Mouse (Mus musculus) heart, embryonic 14.5 days (tissue): ENCODE measurements at regions not wholly inside any gene's neighbourhood (a gene's known extent, or its start where the extent isn't known, plus 50 kb on each side); places are given as distances from the start of the nearest gene placed in this dataset.

ENCODE experiments used
- ATAC-seq: fragments of 200-750 bp; cut with Nextera tagmentation; 2 replicates; pipeline ENCODE4 v1.8.0; 2017; ENCODE audit warnings: low read depth, moderate TSS enrichment; ENCODE audit not compliant: insufficient number of reproducible peaks, insufficient read depth, low FRiP score
- H3K27ac ChIP-seq, 2 experiments: fragments of 200-500 bp in 1 of 2; fragments of 300-500 bp in 1 of 2; sonication (generic) in 1 of 2; replicated peaks in 1 of 2; 2 replicates each; pipeline ENCODE4 v1.5.1; 2012 to 2014; ENCODE audit warnings: low read depth in 2 of 2, low read length in 2 of 2, control low read depth in 1 of 2, mild to moderate bottlenecking in 1 of 2, mixed read lengths in 1 of 2; ENCODE audit not compliant: control insufficient read depth in 1 of 2, insufficient read depth in 1 of 2
- H3K27me3 ChIP-seq: fragments of 300-500 bp; sonication (generic); 2 replicates; pipeline ENCODE4 v1.6.1; 2014; ENCODE audit warnings: mild to moderate bottlenecking, low read length, control low read depth; ENCODE audit not compliant: control insufficient read depth, insufficient read depth
- H3K36me3 ChIP-seq: fragments of 300-500 bp; sonication (generic); 2 replicates; pipeline ENCODE4 v1.6.1; 2014; ENCODE audit warnings: mild to moderate bottlenecking, control low read depth, low read length, mixed read lengths; ENCODE audit not compliant: control insufficient read depth, insufficient read depth
- H3K4me1 ChIP-seq, 2 experiments: fragments of 200-500 bp in 1 of 2; fragments of 300-500 bp in 1 of 2; sonication (generic) in 1 of 2; 2 replicates each; pipeline ENCODE4 v1.6.1; 2012 to 2014; ENCODE audit warnings: low read length in 2 of 2, control low read depth in 1 of 2, mixed read lengths in 1 of 2; ENCODE audit not compliant: control insufficient read depth in 2 of 2, insufficient read depth in 2 of 2
- H3K4me2 ChIP-seq: fragments of 300-500 bp; sonication (generic); 2 replicates; pipeline ENCODE4 v1.6.1; 2014; ENCODE audit warnings: mild to moderate bottlenecking, low read length
- H3K4me3 ChIP-seq, 2 experiments: fragments of 200-500 bp in 1 of 2; fragments of 300-500 bp in 1 of 2; sonication (generic) in 1 of 2; 2 replicates each; pipeline ENCODE4 v1.5.1; 2012 to 2014; ENCODE audit warnings: low read length in 2 of 2, mild to moderate bottlenecking in 2 of 2, control low read depth in 1 of 2, low read depth in 1 of 2, moderate library complexity in 1 of 2; ENCODE audit not compliant: control insufficient read depth in 1 of 2, insufficient read depth in 1 of 2
- H3K9ac ChIP-seq: fragments of 300-500 bp; sonication (generic); 2 replicates; pipeline ENCODE4 v1.6.1; 2014; ENCODE audit warnings: mild to moderate bottlenecking, low read length
- H3K9me3 ChIP-seq: fragments of 300-500 bp; sonication (generic); 2 replicates; pipeline ENCODE4 v1.6.1; 2016; ENCODE audit warnings: low read length, control low read depth; ENCODE audit not compliant: control insufficient read depth
- WGBS: fragments of 180-500 bp; shearing (Covaris S2); extraction: QIAGEN DNeasy Blood & Tissue Kit; methylation state at CpG from one replicate; pipeline ENCODE4 v1.1.7; 2014; 5-methylcytosine and 5-hydroxymethylcytosine counted together

DNA sequence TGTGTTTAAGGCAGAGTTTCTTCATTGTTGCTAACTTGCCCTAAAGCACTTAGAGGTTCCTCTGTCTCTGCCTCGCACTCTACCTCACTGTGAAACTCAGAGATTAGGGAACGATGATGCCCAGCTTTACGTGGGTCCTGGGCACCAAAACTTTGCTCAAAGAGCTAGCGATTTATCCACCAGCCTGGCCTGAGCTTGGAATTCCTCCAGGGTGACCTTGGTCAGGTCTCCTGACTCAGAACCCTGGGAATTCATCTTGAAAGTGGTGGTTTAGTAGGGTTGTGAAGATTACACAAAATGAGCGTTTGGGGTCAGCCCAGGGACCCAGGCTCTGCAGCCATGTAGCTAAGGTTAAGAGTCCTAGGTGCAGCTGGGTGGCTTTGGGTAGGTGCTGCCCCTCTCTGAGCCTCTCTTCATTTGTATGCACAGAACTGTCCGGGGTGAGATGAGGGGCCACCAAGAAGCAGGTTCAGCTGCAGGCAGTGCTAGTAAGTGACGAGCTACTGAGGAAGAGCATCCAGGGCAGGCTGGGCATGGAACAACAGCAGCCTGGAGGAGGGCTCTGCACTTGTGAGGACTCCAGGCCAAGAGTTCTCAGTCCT is 62.4 kb upstream of the Trp53i11 start:
- Histone ChIP-seq H3K9me3 (no peaks in the 10 kb centered on the region), H3K27ac (no peak overlapping the region), H3K36me3 (no peaks in the 10 kb centered on the region), H3K27me3 (no peaks in the 10 kb centered on the region), H3K9ac (no peak overlapping the region), H3K4me2 (no peak overlapping the region), H3K4me1 (peaks cover 8 to 9% of the 10 kb centered on the region in 2 experiments; a peak in 3 of 4 replicates), H3K4me3 (no peak overlapping the region)
- no peak for ATAC-seq
- WGBS, result 85% methylated on average over 7 of the region's 7 CpGs

GRCm38 (mm10) chr2:93123829-93124228 is 63.5 kb upstream of the Trp53i11 start:
- Histone ChIP-seq H3K27ac (no peak overlapping the region), H3K27me3 (no peaks in the 10 kb centered on the region), H3K4me3 (no peak overlapping the region), H3K4me2 (no peak overlapping the region), H3K36me3 (no peaks in the 10 kb centered on the region), H3K9me3 (no peaks in the 10 kb centered on the region), H3K9ac (no peak overlapping the region), H3K4me1 (peaks cover 8 to 9% of the 10 kb centered on the region in 2 experiments; a peak in 3 of 4 replicates)
- 82% methylated on average over 11 of the region's 11 CpGs for WGBS
- no peak for ATAC-seq

GRCm38 (mm10) chr2:93120386-93120785 is 67.0 kb upstream of the Trp53i11 start:
- H3K27ac ChIP-seq, result no peak overlapping the region
- ATAC-seq, result no peak
- no peak overlapping the region for H3K4me2 ChIP-seq
- no peak overlapping the region for H3K9ac ChIP-seq
- 66% methylated on average over 13 of the region's 13 CpGs for WGBS
- no peaks in the 10 kb centered on the region for H3K36me3 ChIP-seq
- H3K4me3 ChIP-seq, result no peak overlapping the region
- no peaks in the 10 kb centered on the region for H3K27me3 ChIP-seq
- H3K4me1 ChIP-seq, result no peaks in the 10 kb centered on the region
- no peaks in the 10 kb centered on the region for H3K9me3 ChIP-seq

DNA sequence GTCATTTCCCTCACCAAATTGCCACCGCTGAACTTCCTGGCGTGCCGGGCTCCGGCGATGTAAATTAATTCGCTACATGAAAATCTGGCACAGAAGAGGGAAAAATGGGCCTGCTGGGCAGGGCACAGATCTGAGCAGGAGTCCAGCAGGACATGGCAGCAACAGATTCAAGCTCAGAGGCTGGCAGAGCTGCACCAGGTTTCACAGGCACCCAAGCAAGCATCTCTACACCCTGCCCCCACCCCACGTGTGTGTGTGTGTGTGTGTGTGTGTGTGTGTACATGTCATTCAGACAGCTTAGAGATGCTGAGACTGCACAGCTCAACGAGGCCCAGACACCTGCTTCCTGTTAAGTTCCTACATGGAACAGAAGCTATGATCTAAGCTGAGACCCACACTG is 68.3 kb upstream of the Trp53i11 start:
- no peak for ATAC-seq

DNA sequence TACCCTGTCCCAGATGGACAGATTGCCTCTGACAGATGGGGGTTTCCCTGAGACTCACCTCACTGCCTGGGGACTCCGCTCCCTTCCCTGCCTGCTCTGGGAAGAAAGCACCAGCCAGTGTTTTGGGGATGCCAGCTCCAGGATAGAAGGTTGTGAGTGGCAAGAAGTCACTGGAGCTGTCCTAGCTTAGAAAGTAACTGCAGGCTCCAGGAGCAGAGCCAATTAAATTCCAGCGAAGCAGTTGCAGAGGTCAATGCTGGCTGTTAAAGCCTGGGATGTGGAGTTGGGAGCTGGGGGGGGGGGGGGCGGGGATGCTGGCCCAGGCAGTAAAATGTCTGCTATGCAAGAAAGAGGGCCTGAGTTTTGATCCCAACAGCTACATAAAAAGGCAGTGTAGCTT is 69.3 kb upstream of the Prdm11 start:
- no peak for ATAC-seq
- H3K4me3 ChIP-seq, result no peak overlapping the region

More for the DNA sequence above, 68.3 kb upstream of the Trp53i11 start:
- no peaks in the 10 kb centered on the region for H3K36me3 ChIP-seq
- no peak overlapping the region for H3K9ac ChIP-seq
- H3K4me2 ChIP-seq, result no peak overlapping the region
- no peaks in the 10 kb centered on the region for H3K4me1 ChIP-seq
- no peaks in the 10 kb centered on the region for H3K9me3 ChIP-seq
- no peak overlapping the region for H3K27ac ChIP-seq
- no peaks in the 10 kb centered on the region for H3K27me3 ChIP-seq
- WGBS, result 80% methylated on average over 8 of the region's 8 CpGs
- no peak overlapping the region for H3K4me3 ChIP-seq

DNA sequence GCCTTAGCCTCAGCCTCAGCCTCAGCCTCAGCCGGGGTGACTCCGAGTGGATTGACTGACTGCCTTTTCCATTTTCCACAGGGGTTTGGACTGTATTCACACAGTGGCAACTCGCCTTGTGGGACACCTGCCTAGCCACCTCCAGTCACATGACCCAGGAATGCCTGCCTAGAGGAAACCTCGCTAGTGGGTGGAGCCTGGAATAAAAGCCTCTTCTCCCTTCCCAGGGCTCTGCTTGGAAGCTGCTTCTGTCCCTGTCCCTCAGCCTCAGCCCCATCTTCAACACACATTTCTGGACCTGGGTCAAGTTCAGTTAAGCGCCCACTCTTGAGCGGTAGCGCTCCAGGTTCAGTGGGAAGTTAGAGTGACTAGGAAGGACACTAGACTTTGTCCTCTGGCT is 68.0 kb upstream of the Prdm11 start:
- no peak overlapping the region for H3K27ac ChIP-seq
- H3K4me1 ChIP-seq, result peaks cover 2 to 6% of the 10 kb centered on the region in 2 experiments; a peak in 1 of 4 replicates
- no peak overlapping the region for H3K4me2 ChIP-seq
- WGBS, result 77% methylated on average over 7 of the region's 7 CpGs
- H3K9ac ChIP-seq, result no peak overlapping the region
- no peak overlapping the region for H3K4me3 ChIP-seq
- no peaks in the 10 kb centered on the region for H3K36me3 ChIP-seq
- H3K9me3 ChIP-seq, result no peaks in the 10 kb centered on the region
- H3K27me3 ChIP-seq, result no peaks in the 10 kb centered on the region; the same call in 1 of the 2 replicates
- no peak for ATAC-seq

More for the DNA sequence above, 69.3 kb upstream of the Prdm11 start:
- Histone ChIP-seq H3K9me3 (no peaks in the 10 kb centered on the region), H3K9ac (no peak overlapping the region), H3K4me1 (peaks cover 2 to 6% of the 10 kb centered on the region in 2 experiments; a peak in 1 of 4 replicates), H3K27me3 (no peaks in the 10 kb centered on the region; the same call in 1 of the 2 replicates), H3K36me3 (no peaks in the 10 kb centered on the region), H3K4me2 (no peak overlapping the region), H3K27ac (no peak overlapping the region)
- WGBS, result 62% methylated on average over 3 of the region's 3 CpGs

GRCm38 (mm10) chr2:93112320-93112719 is 66.4 kb upstream of the Prdm11 start:
- no peak overlapping the region for H3K9ac ChIP-seq
- H3K27ac ChIP-seq, result no peak overlapping the region; a peak in 2 of 4 replicates
- H3K36me3 ChIP-seq, result no peaks in the 10 kb centered on the region
- no peak overlapping the region for H3K4me3 ChIP-seq
- no peaks in the 10 kb centered on the region; the same call in 1 of the 2 replicates for H3K27me3 ChIP-seq
- WGBS, result 12% methylated on average over 7 of the region's 7 CpGs
- no peak for ATAC-seq
- H3K9me3 ChIP-seq, result no peaks in the 10 kb centered on the region
- peaks cover 2 to 6% of the 10 kb centered on the region in 2 experiments; a peak in 1 of 4 replicates for H3K4me1 ChIP-seq
- H3K4me2 ChIP-seq, result no peak overlapping the region

- no peak overlapping the region for H3K27ac ChIP-seq
- H3K27me3 ChIP-seq, result no peaks in the 10 kb centered on the region; the same call in 1 of the 2 replicates
- no peak overlapping the region for H3K4me3 ChIP-seq
- no peaks in the 10 kb centered on the region for H3K9me3 ChIP-seq
- H3K36me3 ChIP-seq, result no peaks in the 10 kb centered on the region
- ATAC-seq, result no peak
- peaks cover 2 to 6% of the 10 kb centered on the region in 2 experiments; a peak in 1 of 4 replicates for H3K4me1 ChIP-seq
- no peak overlapping the region for H3K4me2 ChIP-seq
- H3K9ac ChIP-seq, result no peak overlapping the region
- WGBS, result 78% methylated on average over 5 of the region's 5 CpGs
Measured at GRCm38 (mm10) chr2:93110898-93111297, 64.9 kb upstream of the Prdm11 start.
